Mouse (Mus musculus) cerebellum, adult 9-10 months (tissue): ENCODE data around the gene Emilin2.

ENCODE experiments used
- DNase-seq: peaks from one replicate; pipeline ENCODE4 v3.0.0; 2022

Gene Emilin2

GRCm38 (mm10) chr17:71228651-71229050 is 83.1 kb downstream of the Emilin2 start:
- no peak for DNase-seq

DNA sequence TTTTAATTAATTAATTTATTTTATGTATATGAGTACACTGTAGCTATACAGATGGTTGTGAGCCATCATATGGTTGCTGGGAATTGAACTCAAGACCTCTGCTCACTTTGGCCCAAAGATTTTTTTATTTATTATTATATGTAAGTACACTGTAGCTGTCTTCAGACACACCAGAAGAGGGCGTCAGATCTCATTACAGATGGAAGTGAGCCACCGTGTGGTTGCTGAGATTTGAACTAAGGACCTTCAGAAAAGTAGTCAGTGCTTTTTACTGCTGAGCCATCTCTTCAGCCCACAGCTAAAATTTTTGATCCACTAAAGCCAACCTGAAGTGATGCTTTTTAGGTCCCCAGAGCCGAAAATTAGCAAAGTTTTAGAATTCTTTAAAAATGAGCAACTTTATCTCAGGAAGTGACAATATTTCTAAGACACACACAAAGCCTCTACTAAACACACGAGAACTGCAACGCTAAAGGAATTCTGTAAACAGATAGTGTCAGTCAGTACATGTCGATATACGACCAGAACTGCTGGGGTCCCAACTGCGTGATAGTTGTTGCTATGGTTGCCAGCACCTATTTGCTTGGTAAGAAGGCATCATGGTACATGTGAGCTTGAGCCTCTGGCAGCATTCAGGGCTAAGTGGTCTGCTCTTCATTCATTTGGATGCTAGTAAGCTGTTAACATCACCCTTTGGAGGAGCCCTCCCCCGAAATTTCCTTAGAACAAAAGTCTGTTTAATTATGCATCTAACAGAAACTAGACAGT is 84.5 kb downstream of the Emilin2 start:
- no peak for DNase-seq

DNA sequence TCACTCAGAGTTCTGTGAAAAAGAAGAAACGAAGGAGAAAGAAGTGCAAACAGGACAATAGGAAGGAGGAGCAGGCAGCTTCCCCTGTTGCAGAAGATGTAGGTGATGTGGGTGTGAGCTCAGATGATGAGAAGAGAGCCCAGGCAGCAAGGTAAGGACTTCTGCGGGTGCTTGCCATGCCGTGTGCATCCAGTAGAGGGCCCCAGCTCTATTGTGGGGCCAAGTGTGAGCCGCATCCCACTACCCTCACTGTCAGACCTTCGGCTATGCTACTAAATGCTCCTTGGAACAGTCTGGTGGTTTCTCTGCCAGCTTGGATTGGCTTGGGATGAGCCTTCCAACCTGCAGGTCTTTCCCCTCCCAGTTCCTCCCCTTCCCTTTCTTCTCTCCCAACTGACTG is 86.7 kb downstream of the Emilin2 start:
- no peak for DNase-seq

GRCm38 (mm10) chr17:71224521-71224920 is 87.3 kb downstream of the Emilin2 start:
- no peak for DNase-seq

DNA sequence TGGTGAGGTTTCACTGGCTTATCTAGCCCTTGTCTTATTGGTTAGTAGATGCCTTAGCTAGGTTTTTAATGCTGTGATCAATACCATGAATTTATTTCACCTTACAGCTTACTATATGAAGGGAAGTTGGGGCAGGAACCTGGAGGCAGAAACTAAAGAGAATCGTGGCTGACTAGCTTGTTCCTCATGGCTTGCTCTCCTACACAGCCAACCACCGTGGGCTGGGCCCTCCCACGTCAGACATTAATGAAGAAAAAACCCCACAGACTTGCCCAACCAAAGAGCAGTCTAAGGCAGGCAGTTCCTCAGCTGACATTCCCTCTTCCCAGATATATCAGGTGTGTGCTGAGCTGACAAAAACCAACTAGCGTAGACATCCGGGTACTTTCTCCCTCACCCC is 88.1 kb downstream of the Emilin2 start:
- no peak for DNase-seq

DNA sequence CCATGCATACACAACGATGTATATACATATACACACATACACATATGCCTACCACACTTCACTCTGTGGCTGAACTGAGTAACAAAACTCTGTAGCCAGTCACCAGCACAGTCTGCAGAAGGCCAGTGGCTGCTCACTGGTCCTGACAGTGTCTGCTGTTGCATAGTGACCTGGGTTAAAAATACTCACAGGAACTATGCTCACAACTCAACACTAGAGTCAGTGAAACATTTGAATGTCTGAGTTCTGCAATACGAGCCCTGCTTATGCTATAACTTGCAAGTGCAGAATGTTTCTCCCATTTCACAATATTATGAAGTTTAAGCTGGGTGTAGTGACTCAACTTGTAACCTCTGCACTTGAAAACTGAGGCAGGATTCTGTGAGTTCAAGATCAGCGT is 90.4 kb downstream of the Emilin2 start:
- no peak for DNase-seq

DNA sequence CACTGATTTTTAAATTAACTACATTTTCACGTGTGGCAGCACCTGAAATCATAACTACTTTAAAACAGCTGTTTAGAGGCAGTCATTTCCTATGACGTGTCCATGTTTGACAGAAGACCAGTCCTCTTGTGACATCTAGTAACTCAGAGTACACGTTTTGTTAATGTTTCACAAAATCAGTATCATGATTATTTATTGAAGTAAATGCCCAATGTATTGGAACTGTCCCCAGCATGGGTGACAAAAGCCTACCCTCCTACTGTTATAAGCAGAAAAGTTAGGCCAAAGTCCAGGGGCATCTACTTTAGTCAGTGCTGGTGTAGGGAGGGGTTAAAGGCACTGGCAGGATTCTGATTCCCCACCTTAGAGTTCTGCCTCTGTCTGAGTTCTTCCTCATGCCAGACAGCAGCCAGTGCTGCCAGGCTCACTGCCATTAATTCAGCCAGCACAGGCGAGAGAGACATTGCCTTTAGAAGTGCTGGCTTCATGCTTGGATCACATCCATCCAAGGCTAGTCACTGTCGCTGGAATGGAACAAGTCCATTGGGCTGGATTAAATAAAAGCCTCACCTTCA is 94.6 kb downstream of the Emilin2 start:
- DNase-seq = no peak

GRCm38 (mm10) chr17:71216263-71216662 is 95.5 kb downstream of the Emilin2 start:
- no peak for DNase-seq

DNA sequence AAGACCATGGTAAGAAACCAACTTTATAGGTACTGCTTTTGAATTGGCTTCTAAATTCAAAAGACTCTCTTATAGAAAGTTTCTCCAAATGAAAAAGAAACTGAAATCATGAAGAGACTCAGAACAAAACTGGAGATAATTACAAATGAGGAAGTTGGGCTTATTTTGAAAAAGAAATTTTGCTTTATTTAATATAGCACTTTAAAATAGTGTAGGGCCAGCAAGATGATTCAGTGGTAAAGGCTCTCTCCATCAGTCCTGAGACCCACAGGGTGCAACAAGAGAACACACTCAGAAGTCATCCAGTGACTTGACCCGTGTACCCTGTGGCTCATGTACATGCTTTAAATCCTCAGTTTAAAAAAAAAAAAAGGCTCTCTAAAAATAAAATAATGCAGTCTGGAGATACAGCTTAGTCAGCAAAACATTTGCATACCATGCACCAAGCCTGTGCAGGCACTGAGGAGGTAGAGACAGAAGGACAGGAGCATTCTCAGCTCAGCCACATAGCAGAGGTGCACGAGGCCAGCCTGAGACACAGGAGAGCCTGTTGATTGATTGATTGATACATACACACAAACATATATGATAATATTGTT is 96.4 kb downstream of the Emilin2 start:
- DNase-seq = no peak

GRCm38 (mm10) chr17:71214514-71215240 is 97.1 kb downstream of the Emilin2 start:
- DNase-seq = no peak

DNA sequence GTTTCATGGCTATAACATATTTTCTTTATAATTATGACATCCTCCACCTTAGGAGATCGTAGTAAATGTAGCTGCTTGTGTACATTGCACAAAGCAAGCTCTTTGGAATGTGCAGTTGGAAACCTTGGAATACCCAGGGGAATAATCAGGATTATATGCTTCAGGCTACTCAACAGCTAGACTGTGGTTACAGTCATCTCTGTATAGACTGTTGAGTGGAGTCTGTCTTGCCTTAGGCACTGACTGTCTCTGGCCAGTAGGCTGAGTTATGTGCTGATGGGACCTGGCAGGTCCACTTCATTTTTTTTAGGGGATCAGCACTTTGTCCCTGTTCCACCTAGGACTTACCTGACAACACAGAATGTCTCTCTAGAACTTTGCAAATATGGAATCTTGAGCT is 98.1 kb downstream of the Emilin2 start:
- DNase-seq = no peak

- DNase-seq = no peak
Measured at GRCm38 (mm10) chr17:71211962-71212646, 99.7 kb downstream of the Emilin2 start.

- DNase-seq = no peak
Measured at GRCm38 (mm10) chr17:71209936-71210335, 101.8 kb downstream of the Emilin2 start.

DNA sequence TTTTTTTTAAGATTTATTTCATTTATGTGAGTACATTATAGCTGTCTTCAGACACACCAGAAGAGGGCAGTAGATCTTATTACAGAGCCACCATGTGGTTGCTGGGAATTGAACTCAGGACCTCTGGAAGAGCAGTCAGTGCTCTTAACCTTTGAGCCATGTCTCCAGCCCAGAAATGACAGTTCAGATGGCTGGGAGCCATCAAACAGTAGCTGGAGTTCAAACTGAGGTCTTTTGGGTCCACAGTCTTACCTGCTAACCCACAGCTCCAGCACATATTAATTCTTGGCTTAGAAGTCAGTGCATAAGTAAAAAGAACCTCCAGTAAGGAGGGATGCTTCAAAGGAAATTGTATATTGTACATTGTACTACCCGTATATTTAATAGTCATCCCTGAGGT is 102.9 kb downstream of the Emilin2 start:
- no peak for DNase-seq

GRCm38 (mm10) chr17:71208376-71208775 is 103.4 kb downstream of the Emilin2 start:
- DNase-seq = no peak

DNA sequence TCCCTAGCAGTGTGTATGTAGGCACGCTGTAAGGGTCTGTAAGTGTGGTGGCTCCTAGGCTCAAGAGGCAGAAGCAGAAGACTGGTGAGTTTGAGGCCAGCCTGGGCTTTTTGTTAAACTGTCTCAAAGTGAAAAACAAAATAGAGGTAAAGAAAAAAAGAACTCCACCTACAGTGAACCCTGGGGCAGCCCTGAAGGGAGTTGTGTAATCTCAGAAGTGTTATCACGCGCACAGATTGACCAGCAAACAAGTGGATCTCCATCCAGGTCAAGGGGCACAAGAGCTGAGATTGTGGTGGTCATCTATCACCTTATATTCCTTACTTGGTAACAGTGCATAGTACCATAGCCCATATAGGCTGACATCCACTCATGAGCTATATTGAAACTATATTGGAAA is 104.5 kb downstream of the Emilin2 start:
- DNase-seq = no peak

DNA sequence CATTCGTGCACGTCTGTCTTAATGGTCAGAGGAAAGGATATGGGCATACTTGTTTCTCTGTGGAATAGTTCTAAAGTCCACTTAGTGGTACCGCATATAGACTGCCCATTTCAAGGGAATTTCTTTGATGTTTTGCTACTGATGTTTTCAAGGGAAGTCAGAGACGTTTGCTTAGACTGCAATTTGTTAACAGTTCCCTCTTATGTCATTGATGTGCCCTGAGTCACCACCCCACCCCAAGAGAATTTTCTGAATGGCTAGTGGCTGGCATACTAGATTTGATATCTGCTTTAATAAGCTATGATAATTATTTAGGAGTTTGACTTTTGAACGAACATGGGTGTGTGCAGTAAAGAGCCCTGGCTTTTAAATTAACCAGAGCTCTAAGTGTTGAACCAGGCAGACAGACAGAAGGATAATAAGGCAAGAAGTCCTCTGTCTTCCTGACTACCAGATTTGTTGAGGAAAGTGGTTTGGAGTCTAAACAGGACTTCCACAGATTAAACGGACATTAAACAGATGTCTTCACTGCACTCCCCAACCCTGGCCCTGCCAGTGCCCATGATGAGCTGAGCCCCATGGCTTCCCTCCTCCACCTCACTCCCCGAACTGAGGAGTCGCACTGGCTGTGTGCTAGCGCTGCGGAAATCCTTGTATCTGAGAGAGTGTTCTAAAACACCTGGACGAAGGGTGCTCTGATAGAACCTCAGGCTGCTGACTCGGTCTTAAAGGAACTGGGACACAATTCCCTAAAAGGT is 105.5 kb downstream of the Emilin2 start:
- no peak for DNase-seq

GRCm38 (mm10) chr17:71204809-71205091 is 107.0 kb downstream of the Emilin2 start:
- no peak for DNase-seq

- DNase-seq = no peak
Measured at GRCm38 (mm10) chr17:71203998-71204808, 107.6 kb downstream of the Emilin2 start.
